Mouse (Mus musculus) cerebral cortex, adult 2 months (tissue): ENCODE measurements around the gene Man2a1.

Experiments
- WGBS: fragments of 180-500 bp; shearing (Covaris S2); methylation state at CpG from one replicate; pipeline ENCODE4 v1.1.7; 2018; 5-methylcytosine and 5-hydroxymethylcytosine counted together

The Man2a1 gene

DNA sequence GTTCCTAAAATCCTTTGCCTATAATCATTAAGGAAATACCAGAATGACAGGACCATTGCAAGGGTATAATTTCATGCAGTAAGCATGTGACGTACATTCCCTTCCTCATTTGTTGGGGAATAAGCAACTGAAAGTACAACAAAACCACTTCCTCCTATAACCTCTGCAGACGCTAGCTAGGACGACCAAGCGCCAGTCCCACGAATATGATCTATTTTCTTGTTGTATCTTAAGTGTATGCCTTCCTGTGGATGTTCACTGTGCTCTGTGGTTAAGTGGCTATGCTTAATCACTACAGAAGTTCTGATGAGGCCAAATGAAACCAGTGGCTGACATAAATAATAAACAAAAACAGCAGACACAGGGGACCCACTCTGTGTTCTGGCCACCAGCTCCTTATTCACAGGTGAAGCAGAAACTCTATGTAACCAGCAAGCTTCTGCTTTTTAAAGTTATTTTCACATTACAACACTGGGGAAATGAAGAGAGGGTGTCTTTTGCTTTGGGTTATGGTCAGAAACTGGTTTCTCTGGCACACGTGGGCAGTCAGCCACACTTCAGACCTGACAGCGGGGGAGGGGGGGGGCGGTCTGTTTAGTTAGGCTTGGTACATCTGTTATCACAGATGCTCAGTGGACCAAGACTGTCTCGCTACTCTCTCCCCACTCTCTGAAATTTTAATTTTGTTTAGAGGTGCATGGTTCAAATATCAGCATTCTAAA, 153.8 kb downstream of the Man2a1 start:
- 59% methylated on average over 9 of the region's 9 CpGs for WGBS

DNA sequence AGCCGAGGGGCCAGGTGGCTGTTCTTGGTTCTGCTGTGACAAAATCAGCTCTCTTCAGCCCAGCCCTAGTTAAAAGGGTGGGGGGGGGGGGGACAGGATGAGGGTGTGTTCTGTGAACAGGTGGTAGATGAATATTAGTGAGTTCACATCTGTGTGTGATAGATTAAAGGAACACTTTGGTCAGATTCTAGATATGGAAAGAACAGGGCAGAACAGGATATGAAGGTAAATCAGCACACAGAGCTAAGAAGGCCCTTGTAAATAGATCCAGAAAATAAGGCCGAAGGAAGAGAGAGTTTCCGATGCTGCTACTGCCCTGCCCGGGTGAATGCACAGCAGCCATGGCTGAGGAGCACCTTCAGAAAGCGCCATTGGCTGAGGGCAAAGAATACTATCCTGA, 154.7 kb downstream of the Man2a1 start:
- WGBS, result 87% methylated on average over 5 of the region's 5 CpGs

DNA sequence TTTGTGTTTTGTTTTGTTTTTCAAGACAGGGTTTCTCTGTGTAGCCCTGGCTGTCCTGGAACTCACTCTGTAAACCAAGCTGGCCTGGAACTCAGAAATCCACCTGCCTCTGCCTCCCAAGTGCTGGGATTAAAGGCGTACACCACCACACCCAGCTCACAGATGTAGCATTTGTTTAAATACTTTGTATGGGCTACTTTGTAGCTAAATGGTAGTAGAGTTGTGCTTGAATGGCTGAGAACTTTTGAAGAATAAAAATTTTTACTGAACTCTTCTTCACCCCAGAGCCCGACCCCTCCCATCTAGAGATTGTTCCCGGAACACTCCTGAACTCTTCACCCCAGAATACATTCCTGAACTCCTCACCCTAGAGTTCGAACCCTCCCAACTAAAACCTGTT, 162.1 kb downstream of the Man2a1 start:
- WGBS, result 95% methylated on average over 4 of the region's 4 CpGs

DNA sequence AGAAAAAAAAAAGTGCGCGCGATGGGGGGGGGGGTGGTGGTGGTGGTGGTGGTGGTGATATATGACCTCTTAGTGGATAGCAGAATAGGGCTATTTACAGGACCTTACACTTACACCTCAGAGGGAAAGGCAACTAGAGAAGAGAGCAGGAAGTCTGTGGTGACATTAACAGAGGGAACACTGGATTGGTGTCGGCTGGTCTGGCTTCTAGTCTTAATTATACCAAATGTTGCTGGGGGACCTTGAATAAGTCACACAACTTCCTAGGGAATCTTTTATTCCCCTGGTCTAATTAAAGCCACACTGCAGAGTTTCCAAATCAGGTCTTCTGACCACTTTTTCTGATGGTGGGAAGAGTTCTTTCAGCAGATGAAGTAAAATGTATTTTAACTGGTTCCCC, 163.0 kb downstream of the Man2a1 start:
- 85% methylated on average over 4 of the region's 4 CpGs for WGBS

DNA sequence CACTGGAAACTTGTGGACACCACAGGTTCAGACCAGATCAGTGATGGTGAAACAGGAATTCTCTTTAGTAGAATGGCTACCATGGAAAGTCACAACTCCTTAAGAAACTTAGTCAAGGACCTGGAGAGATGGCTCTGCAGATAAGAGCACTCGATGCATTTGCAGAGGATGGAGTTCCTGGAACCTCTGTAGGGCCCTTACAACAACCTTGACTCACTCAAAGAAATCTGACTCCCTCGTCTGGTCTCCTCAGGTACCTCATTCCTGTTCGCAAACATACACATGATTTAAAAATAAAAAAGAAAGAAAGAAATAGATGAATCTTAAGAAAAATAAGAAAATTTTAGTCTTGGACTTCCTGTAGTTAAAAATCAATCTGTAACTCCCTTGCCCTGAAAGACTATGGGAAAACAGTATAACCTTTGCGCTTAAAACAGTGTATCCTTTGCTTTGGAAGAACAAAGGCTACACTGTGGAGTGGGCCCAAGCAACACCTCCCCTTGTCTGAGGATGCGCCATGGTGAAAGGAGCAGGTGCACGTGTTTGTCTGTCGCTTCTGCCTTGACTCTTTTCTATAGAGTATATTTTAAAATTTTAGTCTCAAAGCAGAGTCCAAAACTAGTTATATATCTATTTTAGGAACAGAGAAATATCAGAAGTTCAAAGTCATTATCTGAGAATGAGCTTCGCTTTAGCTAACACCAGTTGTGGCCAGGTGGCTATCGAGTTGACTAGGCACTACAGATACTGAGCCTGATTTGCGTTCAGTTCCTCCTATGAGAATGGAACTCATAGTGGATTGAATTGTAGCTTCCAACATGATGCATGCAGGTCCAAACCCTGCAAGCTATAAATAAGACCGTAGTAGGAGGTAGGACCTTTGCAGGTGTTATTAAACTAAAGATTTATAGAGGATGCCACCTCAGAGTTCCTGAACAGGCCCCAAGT, 163.9 kb downstream of the Man2a1 start:
- WGBS, result 92% methylated on average over 11 of the region's 11 CpGs

DNA sequence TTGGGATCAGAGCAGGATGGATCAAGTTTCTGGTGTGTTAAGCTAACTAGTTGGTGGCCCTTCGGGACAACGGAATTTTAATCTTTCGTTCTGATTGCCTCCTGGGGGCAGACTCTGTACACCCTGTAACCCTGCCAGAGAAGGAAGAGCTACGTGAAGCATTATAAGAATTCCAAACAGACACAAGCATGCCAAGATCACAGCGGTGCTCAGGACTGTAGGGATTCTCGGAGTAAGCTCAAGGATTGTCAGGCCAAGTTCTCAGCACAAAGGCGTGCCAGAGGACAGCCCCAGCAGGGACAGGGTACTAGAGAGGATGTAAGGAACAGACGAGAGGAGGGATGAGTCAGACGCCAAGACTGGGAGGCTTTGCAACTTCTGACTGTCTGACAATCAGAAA, 164.8 kb downstream of the Man2a1 start:
- WGBS, result 35% methylated on average over 9 of the region's 9 CpGs

DNA sequence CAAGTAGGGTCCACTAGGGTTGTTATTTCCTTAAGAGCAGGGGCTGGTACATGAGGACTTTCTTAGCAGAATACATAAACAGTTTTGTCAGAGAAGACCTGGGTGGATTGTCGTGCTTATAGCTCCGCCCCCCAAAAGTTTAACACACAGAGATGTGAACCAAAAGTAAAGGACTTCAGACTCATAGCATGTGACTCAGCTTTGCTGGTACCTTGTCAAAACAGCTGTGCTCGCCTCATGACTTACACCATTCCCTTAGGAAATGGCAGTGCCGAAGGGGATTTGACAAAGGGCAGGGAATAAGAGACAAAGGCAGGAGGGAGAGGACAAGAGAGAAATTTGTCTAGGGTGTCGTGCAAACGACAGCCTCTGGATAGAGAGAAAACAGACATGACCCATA, 166.0 kb downstream of the Man2a1 start:
- whole genome bisulfite sequencing, result 78% methylated on average over 6 of the region's 6 CpGs

DNA sequence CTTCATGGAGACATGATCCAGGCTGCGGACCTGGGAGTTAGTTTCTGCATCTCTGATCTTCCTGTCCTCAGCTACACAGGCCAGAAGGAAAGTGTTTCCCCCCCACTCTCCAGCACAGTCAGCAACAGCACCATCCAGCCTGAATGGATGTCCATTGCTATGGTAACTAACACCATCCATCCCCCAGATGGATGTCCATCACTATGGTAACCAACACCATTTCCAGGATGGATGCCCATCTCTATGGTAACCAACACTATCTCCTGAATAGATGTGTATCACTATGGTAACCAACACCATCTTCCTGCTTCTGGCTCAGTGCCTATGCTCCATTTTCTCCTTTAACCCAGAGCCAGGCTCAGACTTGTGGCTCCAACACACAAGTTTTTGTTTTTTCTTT, 169.7 kb downstream of the Man2a1 start:
- 78% methylated on average over 1 of the region's 1 CpGs for WGBS

DNA sequence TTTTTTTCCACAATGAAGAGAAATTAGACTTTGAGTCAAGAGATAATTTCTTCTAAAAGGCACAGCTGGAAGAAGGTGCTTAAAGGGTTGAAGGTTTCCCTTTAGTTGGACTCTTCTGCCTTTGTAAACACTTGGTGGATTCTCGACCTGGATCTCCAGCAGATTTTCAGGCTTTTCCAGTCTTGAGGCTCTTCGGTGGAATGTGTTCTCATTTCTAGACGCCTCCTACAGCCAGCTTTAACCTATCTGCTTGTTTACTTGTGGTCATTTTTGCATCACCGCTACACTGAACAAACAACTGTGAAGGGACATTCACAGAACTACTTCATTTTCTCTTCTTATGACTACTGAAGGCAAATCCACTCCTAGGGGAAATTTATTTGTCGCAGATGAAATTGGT, 173.7 kb downstream of the Man2a1 start:
- WGBS, result 90% methylated on average over 5 of the region's 5 CpGs

DNA sequence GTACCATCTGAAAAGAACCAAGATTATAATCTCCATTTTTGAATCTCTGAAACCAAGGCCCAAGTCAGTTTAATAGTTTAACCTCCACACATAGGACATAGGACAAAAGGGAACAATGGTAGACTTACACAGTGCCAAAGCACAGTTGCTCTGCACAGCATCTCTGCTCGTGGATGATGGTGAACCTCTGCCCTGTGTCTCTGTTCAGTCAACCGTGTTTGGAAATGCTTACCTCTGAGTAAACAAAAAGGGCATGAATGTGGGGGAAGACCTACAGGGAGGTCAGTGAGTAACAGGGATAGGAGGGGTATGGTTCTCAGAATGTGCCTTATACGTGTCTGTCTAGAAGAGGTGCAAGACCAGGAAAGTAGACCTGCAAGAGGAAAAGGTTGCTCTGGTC, 177.8 kb downstream of the Man2a1 start:
- WGBS, result 83% methylated on average over 3 of the region's 3 CpGs

DNA sequence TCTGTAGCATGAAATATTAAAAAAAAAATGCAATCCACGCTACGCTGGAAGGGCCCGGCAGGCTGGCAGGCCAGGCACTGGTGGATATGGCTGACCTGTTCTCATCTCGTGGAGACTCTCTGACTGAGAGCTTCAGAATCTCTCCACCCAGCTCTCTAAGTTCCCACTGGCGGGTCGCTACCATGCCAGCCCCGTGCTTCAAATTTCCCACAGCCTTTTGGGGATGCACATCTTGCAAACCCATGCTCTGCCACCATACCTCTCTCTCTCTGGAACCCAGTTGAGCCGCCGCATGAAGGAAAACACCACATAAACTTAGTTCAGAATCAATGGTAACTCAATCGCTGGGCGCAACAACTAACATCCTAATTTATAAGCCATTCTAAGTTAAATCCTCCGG, 178.2 kb downstream of the Man2a1 start:
- WGBS, result 94% methylated on average over 12 of the region's 12 CpGs

DNA sequence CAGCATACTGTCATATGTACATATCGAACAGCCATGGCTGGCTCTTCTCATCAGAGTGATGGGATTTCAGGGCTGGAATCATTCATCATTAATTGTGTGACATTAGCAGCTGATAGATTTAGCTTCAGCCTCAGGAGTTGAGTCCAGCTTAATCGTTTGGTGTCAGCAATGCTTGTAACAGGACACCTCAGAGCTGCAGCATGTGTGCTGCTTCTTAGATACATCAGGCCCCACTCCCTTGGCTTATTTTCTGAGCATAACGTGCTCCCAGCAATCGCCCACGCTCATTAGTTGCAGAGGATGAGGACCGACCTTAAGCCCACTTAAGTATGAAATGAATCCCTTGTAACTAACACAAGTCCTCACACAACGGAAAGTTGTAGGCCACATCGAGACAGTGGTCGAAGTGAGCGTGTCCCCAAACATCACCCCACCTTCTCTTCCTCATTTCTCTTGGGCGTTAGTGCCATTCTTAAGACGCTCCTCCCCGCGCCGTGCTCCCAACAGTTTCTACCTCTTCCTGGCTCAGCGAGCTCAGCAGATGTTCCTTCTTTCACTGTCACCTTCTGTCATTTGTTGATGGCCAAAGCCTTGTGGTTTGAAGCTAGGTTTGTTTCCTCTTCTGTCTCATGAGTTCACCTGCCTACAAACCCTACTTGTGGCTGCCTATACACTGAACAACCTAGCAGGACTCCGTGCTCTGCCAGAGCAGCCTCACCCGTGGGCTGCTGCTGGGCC, 180.4 kb downstream of the Man2a1 start:
- WGBS, result 84% methylated on average over 18 of the region's 18 CpGs

DNA sequence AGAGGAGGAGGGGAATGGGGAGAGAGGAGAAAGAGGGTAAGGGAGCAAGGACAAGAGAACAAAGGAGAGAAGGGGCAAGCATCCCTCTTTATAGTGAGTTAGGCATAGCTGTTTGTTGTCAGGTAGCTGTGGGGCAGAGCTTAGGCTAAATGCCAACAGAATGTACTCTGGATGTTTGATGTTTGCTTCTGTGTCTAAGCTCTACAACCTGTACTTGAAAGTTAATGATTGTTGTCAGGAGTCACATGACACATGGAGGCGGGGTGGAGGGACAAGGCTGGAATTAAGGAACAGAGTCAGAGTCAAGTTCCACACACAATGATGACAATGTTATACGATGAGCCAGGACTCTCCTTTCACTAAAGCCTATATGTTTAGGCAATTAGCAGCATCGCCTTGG, 181.8 kb downstream of the Man2a1 start:
- WGBS, result 96% methylated on average over 3 of the region's 3 CpGs

DNA sequence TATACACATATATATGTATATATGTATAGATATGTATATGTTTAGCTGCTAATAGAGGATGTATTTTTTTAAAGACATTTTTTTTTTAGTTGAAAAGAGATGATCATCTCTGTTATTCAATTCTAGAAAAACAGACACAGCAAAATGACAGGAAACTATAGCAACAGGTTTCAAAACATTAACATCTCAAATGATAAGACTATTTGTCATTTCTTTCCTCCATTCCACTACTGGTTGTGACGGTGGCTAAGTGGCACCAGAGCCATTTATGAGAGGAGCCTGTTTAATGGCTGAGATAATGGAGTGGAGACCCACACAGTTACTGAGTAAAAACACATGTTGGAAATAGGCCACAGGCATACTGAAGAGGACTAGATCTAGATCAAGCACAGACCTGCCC, 185.4 kb downstream of the Man2a1 start:
- 52% methylated on average over 1 of the region's 1 CpGs for WGBS

DNA sequence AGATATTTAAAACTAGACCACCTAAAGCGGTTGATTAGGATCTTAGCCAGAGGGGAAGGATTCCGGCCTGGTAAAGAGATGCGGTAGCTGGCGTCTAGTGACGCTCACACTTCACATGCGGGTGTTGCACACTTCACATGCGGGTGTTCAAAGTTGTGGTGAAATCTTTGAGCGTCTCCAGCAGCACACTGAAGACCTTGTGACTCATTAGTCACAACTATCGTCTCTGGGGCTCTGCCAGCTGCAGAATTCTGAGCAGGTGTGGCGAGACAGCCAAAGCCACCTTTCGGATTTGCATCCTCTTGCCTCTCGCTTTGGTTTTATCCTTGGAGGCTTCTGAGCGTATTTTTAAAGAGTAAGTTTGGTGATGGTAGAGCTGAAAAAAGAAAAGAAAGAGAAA, 187.8 kb downstream of the Man2a1 start:
- WGBS, result 82% methylated on average over 13 of the region's 13 CpGs

DNA sequence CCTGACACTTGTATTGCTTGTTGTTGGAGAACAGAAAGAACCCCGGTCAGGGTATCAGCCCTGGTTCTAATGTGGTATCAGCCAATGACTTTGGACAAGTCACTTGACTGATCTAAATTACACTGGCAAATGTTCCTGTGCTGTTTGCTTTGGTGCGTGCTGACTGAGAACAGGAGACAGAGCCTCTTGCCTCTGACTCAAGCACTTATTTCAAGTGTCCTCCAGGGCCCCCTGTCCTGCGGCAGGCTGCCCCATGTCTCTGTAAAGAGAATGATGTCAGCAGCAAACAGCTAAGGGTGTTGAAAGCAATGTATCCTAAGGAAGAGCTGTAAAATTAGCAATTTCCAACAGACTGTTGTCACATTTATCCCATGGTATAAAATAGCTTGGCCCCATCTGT, 188.6 kb downstream of the Man2a1 start:
- 86% methylated on average over 3 of the region's 3 CpGs for WGBS

DNA sequence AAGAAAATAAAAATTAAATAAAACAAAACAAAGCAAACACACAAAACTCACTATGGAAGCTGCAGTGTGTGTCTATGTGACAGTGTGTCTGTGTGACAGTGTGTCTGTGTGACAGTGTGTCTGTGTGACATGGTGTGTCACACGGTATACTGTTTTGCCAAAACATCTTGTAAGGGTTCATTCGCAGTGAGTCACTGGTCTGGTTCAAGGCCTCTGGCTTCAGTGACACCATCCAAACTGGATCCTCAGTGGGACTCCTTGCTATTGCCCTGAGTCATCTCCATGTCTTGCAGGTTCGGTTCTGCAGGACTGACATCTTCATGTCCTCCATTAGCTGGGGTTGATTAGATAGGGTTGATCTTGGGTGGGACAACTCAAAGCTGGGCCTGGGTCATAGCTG, 191.5 kb downstream of the Man2a1 start:
- WGBS, result 95% methylated on average over 3 of the region's 3 CpGs

DNA sequence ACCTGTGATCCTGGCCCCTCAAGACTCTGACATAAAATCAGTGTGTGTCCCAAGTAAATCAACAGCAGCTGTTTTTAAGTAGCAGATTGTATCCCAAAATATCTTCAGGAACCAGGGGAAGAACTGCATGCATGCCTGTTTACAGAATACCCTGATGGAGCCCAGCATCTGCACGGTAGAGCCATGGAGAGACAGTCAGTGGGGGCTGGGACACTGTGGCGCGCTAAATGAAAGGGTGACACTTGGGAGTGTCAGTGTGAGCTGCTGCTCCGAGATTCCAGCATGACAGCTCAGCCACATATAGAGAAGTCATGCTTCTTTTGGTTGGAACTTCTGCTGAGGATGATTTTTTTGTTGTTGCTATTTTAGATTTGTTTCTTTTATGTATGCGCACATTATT, 192.1 kb downstream of the Man2a1 start:
- WGBS, result 59% methylated on average over 5 of the region's 5 CpGs

DNA sequence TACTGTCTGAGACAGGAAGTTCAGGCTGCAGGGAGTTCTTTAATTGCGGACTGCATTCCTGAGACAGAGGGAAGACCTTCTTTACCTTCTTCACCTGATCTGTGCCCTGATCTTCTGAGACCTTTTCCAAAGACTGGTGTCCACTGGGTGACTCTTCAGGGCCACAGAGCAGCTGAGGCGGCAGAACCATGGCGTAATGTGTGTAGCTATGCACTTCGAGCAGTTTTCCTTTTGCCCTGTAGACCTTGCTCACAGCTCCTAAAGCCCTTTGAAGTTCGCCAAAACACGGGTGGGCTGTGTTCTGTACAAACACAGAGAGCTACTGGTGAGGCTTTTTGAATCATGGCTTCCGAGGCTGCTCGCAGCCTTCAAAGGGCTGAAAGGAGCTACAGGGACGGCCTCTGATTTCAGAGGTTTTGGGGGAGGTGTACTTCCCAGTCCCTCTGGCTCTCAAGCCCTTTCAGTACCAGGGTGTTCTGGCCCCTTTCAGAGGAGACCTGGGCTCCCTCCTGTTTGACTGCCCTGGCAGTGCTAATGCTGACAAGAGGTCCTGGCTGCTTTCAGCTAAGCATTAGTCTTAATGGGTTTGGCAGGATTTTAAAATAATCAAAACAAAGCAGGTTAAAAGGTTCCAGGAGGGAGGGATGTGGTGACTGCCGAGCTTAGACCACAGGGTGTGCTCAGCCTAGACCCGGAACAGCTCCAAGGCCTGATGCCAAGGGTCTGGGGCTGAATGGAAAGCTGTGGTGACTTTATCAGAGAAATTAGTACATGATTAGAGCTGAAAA, 201.8 kb downstream of the Man2a1 start:
- 56% methylated on average over 11 of the region's 11 CpGs for WGBS

DNA sequence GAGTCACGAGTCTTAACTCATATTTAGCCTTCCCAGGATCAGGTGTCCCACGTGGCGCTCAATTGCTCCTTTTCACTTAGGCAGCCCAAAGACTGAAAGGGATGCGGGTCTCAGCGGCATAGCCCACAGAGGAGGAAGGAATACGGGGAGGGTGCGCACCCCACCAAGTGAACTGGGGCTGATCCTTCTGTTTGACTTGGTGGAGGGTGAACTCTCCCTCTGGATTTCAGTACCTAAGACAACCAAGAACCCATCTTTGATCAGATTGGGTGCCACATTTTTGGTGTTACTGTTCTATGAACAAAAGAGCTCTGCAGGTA, 202.4 kb downstream of the Man2a1 start:
- WGBS, result 76% methylated on average over 7 of the region's 7 CpGs
